ENCODE assay signal across 8 mouse cellular contexts in genomic region chr8:108915876-108916275, GRCm38 (mm10).
DNase-seq lines count a peak whose midpoint lies in the region; ATAC-seq and TF ChIP-seq lines count a peak whose summit lies in the region.

No protein-coding gene starts in this region.

- peak; percentile 50 for DNase-seq in adrenal gland, postnatal 10 days
- DNase-seq in adrenal gland, postnatal 25 days = no peak
- DNase-seq in midbrain, postnatal 0 days (ENCODE audit: low spot score) = no peak
- peak; percentile 15 to 66 for DNase-seq in kidney, postnatal 36 days
- DNase-seq in right cerebral cortex, postnatal 14 days = no peak
- no peak for DNase-seq in forebrain, postnatal 0 days

- H3K4me1 ChIP-seq in midbrain, embryonic 12.5 days = peaks cover 24% of the 10 kb centered on the region
- H3K4me1 ChIP-seq in midbrain, postnatal 0 days (ENCODE audit: insufficient read depth, low read length) = peaks cover 2% of the 10 kb centered on the region; the same call in 1 of the 2 replicates
- H3K4me1 ChIP-seq in stomach, embryonic 15.5 days = peaks cover 10% of the 10 kb centered on the region
- no peaks in the 10 kb centered on the region for H3K4me1 ChIP-seq in forebrain, postnatal 0 days (ENCODE audit: insufficient read depth)

- peaks cover 11% of the 10 kb centered on the region for H3K36me3 ChIP-seq in midbrain, embryonic 12.5 days
- H3K36me3 ChIP-seq in midbrain, postnatal 0 days (ENCODE audit: insufficient read depth, low read length) = no peaks in the 10 kb centered on the region
- H3K36me3 ChIP-seq in stomach, embryonic 15.5 days = 0 out of 2 replicates have a peak, but pooled peaks cover 2% of the 10 kb centered on the region
- no peaks in the 10 kb centered on the region for H3K36me3 ChIP-seq in forebrain, postnatal 0 days (ENCODE audit: insufficient read depth)

- H3K27ac ChIP-seq in midbrain, embryonic 12.5 days (replicated peaks) = peak overlapping the region; percentile 42
- H3K27ac ChIP-seq in midbrain, postnatal 0 days (ENCODE audit: low read depth, low read length) = no peak overlapping the region
- H3K27ac ChIP-seq in stomach, embryonic 15.5 days = peak overlapping the region; percentile 86
- H3K27ac ChIP-seq in forebrain, postnatal 0 days (ENCODE audit: low read depth, low read length) = no peak overlapping the region

- no peaks in the 10 kb centered on the region for H3K27me3 ChIP-seq in midbrain, embryonic 12.5 days
- no peaks in the 10 kb centered on the region for H3K27me3 ChIP-seq in midbrain, postnatal 0 days (ENCODE audit: insufficient read depth, low read length)
- no peaks in the 10 kb centered on the region for H3K27me3 ChIP-seq in stomach, embryonic 15.5 days (replicated peaks)
- no peaks in the 10 kb centered on the region for H3K27me3 ChIP-seq in forebrain, postnatal 0 days (ENCODE audit: insufficient read depth, low read length)

- no peak for ATAC-seq in midbrain, embryonic 12.5 days (ENCODE audit: low FRiP score, low read depth)
- no peak for ATAC-seq in midbrain, postnatal 0 days (ENCODE audit: low FRiP score)
- peak; percentile 36; the same call in 1 of the 2 replicates for ATAC-seq in stomach, embryonic 15.5 days (ENCODE audit: insufficient read depth, low FRiP score, low read depth)
- ATAC-seq in forebrain, postnatal 0 days = no peak

- no peak overlapping the region for H3K9ac ChIP-seq in midbrain, embryonic 12.5 days (replicated peaks)
- H3K9ac ChIP-seq in midbrain, postnatal 0 days (replicated peaks; ENCODE audit: low read length, poor library complexity, severe bottlenecking) = no peak overlapping the region
- no peak overlapping the region for H3K9ac ChIP-seq in stomach, embryonic 15.5 days
- no peak overlapping the region for H3K9ac ChIP-seq in forebrain, postnatal 0 days

- no peak for TF ChIP-seq CTCF in midbrain, postnatal 0 days (IDR thresholded peaks at IDR 0.05)
- no peak for TF ChIP-seq CTCF in forebrain, postnatal 0 days (IDR thresholded peaks at IDR 0.05; ENCODE audit: low read depth)

- 72% methylated on average over 6 of the region's 6 CpGs for WGBS in midbrain, embryonic 12.5 days
- WGBS in midbrain, postnatal 0 days = 58% methylated on average over 6 of the region's 6 CpGs
- WGBS in stomach, embryonic 15.5 days = 13% methylated on average over 6 of the region's 6 CpGs
- 63% methylated on average over 6 of the region's 6 CpGs for WGBS in forebrain, postnatal 0 days

- H3K4me3 ChIP-seq in midbrain, embryonic 12.5 days = no peak overlapping the region
- no peak overlapping the region for H3K4me3 ChIP-seq in midbrain, postnatal 0 days (ENCODE audit: low read depth, low read length)
- no peak overlapping the region for H3K4me3 ChIP-seq in stomach, embryonic 15.5 days (replicated peaks)
- no peak overlapping the region for H3K4me3 ChIP-seq in forebrain, postnatal 0 days (ENCODE audit: low read depth, low read length)

- H3K4me2 ChIP-seq in midbrain, embryonic 12.5 days (replicated peaks) = no peak overlapping the region
- no peak overlapping the region for H3K4me2 ChIP-seq in midbrain, postnatal 0 days (ENCODE audit: low read depth, low read length, poor library complexity, severe bottlenecking)
- H3K4me2 ChIP-seq in stomach, embryonic 15.5 days = peak overlapping the region; percentile 27; the same call in 1 of the 2 replicates
- H3K4me2 ChIP-seq in forebrain, postnatal 0 days (ENCODE audit: low read depth) = no peak overlapping the region

- no peaks in the 10 kb centered on the region for H3K9me3 ChIP-seq in midbrain, embryonic 12.5 days
- H3K9me3 ChIP-seq in midbrain, postnatal 0 days (ENCODE audit: low read length) = no peaks in the 10 kb centered on the region
- H3K9me3 ChIP-seq in stomach, embryonic 15.5 days = no peaks in the 10 kb centered on the region
- H3K9me3 ChIP-seq in forebrain, postnatal 0 days (ENCODE audit: low read length) = no peaks in the 10 kb centered on the region

Comparison
In these comparisons a context has a peak if more than half of its experiments do, and no peak if none do; other contexts are left out.
1. DNase-seq: peak in adrenal gland, postnatal 10 days (single experiment) and kidney, postnatal 36 days (2 of 2); none in adrenal gland, postnatal 25 days (single experiment), midbrain, postnatal 0 days (single experiment), right cerebral cortex, postnatal 14 days (single experiment) and forebrain, postnatal 0 days (single experiment).
2. H3K27ac ChIP-seq: peak in midbrain, embryonic 12.5 days (single experiment) and stomach, embryonic 15.5 days (single experiment); none in midbrain, postnatal 0 days (single experiment) and forebrain, postnatal 0 days (single experiment).